Mouse (Mus musculus) frontal cortex, adult 2 months (tissue): ENCODE results near the gene Syce3. TPM values are rescaled to one million over a fixed set of nuclear protein-coding genes. Genes with fewer than 3 reads are reported as not detected.

Source experiments
- DNase-seq, 2 experiments: peaks; one replicate each; pipeline ENCODE4 v3.0.0; 2022; ENCODE audit warnings: low spot score in 1 of 2; ENCODE audit errors: extremely low spot score in 1 of 2
- polyA plus RNA-seq: library from polyadenylated mRNA; depleted of rRNA; stranded (reverse); fragments of >200 nt; gene quantifications from 2 replicates; pipeline ENCODE4 v1.2.3, GENCODE M21; 2012

Gene Syce3
- polyA plus RNA-seq, 1 experiment, result 0.48 TPM

GRCm38 (mm10) chr15:89373762-89374248 lies 36.5 kb downstream of the Syce3 start, which contains the start of gene Sco2:
Gene Sco2 (minus strand): TSS chr15:89373846.
- DNase-seq, result peak; percentile 81 to 95

- peak; percentile 64 to 89 for DNase-seq
Measured at GRCm38 (mm10) chr15:89373027-89373761, 37.1 kb downstream of the Syce3 start.

GRCm38 (mm10) chr15:89372536-89372935 lies 37.8 kb downstream of the Syce3 start:
- no peak for DNase-seq

GRCm38 (mm10) chr15:89372068-89372467 lies 38.2 kb downstream of the Syce3 start:
- no peak for DNase-seq

DNA sequence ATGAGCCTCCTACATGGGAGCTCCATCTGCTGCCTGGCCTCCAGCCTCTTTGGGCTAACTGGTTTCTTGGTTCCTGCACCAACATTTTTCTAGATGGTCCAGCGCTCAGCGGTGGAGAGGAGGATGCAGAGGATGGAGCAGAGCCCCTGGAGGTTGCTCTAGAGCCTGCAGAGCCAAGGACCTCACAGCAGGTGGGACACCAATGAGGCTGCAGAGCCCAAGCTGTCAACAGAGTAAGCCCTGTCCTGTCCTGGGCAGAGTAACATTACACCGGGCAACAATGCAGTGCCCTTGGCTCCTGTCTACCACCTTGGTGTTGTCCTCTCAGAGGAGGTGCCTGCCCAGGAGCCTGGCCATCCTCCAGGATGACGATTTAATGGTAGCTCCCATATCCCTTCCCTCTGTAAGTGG lies 45.2 kb downstream of the Syce3 start:
- no peak for DNase-seq

DNA sequence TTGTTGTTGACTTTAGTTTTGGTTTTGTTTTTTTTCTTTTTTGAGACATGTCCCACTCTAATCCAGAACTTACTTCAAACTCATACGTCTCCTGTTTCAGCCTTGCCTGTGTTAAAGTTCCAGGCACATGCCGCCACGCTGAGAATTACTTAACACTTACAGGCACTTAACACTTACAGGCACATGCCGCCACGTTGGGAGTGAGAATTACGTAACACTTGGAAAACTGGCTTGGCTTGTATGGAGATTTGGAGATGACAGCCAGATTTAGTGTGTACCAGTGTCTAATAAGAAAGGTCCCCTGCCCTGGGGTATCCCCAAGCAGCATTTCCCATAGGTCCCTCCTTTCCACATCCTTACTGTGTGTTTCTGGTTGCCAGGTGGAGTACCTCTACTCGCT lies 47.3 kb downstream of the Syce3 start:
- no peak for DNase-seq

DNA sequence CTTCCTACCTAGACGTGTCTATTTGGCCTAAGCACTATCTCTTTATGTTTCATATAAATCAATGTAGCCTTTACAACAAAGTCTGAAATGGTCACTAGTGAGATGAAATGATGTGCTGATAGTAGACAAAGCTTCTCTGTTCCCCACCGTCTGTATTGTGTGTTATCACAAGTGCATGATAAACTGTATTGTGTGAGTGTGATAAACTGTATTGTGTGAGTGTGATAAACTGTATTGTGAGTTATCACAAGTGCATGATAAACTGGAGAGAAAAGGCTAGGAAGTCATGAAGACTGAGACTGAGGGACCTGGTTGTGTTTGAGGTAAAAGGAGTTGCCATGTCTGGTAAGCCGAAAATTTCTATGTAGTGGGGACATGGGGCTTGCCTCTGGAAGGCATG lies 51.5 kb downstream of the Syce3 start:
- DNase-seq, result no peak

DNA sequence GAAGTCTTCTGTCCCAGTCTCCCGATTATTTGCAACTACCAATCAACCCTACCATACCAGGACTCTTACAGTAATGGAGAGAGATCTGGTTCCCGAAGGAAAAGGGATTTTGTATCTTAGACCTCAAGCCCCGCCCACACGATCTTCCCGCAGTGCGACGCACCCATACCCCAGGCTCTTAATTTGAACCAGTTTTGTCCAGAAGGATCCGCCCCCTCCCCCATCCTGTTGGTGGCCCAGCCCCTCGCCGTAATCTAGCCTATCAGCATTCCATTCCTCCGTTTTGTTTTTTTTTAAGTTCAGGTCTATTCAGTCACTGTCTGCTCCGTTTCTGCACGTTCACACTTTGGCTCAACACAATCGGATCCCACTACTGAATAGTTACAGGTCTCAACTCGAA lies 53.9 kb downstream of the Syce3 start:
- peak in 1 of 2 experiments; percentile 64 for DNase-seq

DNA sequence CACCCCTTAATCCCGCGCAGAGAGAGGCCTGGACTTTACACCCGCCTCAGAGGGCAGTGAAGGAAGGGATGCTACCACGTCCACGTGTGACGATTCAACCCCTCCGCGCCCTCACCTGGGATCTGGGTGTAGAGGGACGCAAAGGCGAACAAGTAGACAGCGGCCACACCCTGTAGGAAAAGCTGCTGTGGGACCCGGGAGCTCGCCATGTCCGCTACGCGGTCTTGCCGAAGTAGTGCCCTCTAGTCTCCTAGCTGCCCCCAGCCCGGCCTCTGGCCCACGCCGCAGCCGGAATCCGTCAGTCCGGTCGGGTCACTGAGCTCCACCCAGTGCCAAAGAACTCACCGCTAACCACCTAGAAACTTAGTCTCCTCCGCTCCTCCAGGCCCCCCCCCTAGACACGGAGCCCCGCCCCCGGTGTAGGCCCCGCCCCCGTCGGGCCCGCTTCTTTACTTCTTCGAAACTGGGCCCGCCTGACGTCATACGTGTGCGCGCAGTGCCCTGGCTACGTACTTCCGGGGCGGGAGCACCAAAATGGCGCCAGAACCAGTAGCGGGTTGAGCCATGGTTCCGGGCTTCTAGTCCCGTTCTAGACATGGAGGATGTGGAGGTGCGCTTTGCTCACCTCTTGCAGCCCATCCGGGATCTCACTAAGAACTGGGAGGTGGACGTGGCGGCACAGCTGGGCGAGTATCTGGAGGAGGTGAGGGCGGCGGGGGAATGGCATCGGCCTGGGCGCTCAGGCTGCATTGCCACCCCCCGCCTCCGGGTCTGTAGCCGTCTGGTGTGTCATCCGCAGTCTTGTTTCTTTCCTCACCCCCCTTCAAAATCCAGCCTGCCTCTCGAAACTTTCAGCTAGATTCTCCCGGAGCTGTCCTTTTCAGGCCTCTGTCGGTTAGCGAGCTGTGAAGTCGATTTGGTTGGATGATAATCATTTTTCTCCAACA lies 54.8 kb downstream of the Syce3 start, which contains the start of the genes Lmf2 and Ncaph2:
TSS of gene Lmf2 (minus strand) at position 419 of the 947 bp plus-strand sequence.
TSS of gene Ncaph2 (plus strand) at position 479 of the 947 bp plus-strand sequence.
- peak; percentile 86 to 96 for DNase-seq

DNA sequence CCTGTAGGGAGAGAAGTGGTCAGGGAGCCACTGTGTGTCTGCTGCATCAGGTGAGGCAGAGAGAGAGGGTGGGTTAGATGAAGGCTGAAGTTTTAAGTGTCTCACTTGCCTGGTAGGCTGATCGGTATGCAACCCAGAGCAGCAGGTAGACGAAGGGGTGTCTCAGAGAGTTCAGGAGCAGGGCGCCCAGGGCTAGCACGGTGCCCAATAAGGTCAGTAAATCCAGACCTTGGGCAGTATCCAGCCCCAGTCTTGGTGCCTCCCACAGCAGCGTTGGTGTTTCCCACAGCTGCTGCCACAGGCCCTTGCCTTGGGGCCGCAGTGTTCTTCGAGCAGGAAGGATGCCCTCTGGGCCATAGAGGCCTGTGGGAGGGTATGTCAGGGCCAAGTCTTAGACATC lies 55.8 kb downstream of the Syce3 start:
- DNase-seq, result no peak

GRCm38 (mm10) chr15:89353837-89354236 lies 56.5 kb downstream of the Syce3 start:
- no peak for DNase-seq

GRCm38 (mm10) chr15:89352795-89353194 lies 57.5 kb downstream of the Syce3 start:
- no peak for DNase-seq

DNA sequence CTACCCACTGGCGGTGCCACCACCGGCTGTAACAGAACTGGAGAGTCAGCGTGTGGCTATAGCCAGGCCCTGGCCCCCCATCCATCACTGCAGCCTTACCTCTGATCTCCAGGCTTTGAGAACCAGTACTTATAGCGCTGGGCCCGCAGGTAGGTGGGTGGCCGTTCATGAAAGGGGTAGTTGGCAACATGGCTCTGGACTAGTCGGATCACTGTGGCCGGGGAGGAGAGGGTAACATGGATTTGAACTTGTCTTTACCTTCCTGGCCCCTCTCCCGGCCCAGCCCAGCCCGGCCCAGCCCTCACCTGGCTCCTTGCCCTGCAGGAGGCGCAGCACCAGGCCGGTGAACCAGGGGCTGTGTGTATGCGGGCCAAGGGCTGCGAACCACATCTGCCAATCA lies 58.2 kb downstream of the Syce3 start:
- no peak for DNase-seq

DNA sequence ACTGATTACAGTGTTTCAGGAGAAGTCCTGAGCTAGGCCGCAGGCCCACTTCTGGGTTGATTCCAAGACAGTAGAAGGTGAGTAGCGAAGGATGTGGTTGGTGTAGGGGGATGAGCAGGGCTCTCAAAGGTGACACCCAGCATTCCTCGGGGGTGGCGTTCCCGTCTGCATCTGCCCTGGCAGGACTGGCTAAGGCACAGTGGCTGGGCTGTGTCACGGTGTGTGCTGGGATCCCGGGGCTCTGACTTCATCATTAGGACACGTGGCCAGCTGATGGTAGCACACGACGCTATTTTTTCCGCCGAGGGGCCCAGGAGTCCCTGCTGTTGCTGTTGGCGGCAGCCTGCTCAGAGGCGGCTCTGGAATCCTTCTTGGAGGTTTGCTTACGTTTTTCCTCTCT lies 59.0 kb downstream of the Syce3 start:
- no peak for DNase-seq

- no peak for DNase-seq
Measured at GRCm38 (mm10) chr15:89350447-89350846, 59.9 kb downstream of the Syce3 start.

DNA sequence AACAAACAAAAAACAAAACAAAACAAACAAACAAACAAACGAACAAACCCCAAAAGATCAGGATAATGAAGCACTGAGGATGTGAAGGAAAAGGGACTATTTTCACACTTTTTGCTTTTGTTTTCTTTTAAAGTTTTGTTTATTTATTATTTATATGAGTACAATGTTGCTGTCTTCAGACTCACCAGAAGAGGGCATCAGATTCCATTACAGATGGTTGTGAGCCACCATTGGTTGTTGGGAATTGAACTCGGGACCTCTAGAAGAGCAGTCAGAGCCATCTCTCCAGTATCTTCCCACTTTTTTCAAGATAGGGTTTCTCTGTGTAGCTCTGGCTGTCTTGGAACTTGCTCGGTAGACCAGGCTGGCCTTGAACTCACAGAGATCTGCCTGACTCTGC lies 67.0 kb downstream of the Syce3 start:
- no peak for DNase-seq

GRCm38 (mm10) chr15:89341678-89342077 lies 68.6 kb downstream of the Syce3 start:
- DNase-seq, result no peak
